Mouse (Mus musculus) 416B (cell line): ENCODE data around the gene Stfa3.

ENCODE experiments used
- DNase-seq: peaks from one replicate; pipeline ENCODE4 v3.0.0; 2011; ENCODE audit warnings: low read depth

Stfa3 gene

DNA sequence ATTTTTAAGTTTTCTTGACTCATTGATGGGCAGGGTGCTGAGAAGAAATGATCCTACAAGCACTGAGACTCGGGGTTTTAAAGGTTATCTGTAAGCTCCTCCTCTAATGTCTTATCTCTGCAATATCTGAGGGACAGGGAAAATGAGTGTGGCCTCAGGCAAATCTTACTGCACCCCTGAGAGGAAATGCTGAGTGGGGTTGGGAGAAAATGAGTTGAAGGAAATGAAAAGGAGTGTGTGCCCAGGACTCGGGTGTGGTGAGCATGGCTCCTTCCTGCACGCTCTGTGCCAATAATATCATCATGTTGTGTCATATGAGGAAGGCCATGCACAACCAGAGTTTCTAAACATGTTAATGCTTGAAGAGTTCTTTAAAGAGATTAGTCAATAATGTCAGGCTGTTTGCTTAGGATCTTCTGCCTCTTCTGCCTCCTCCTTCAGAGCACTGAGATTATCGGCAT is at the start of gene Stfa3:
TSS of gene Stfa3 (minus strand) at position 51 of the 461 bp plus-strand sequence.
- DNase-seq: peak; percentile 81

DNA sequence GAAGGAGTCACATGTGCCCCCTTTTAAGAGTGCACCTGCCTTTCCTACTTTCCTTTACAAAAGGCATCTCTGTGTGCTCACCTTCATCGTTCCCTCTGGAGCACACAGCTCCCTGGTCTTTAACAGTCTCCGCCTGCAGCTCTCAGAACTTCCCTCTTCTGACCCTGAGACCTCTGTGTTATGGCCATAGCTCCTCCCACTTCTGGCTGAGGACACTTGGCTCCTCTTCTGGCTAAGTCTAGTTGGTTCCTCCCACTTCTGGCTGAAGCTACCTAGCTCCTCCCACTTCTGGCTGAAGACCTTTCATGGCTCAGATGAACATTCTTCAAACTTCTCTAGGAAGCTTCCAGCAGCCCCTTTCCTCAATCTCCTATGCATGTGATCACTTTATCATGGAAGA is 47.1 kb upstream of the Stfa3 start:
- peak; percentile 32 for DNase-seq

DNA sequence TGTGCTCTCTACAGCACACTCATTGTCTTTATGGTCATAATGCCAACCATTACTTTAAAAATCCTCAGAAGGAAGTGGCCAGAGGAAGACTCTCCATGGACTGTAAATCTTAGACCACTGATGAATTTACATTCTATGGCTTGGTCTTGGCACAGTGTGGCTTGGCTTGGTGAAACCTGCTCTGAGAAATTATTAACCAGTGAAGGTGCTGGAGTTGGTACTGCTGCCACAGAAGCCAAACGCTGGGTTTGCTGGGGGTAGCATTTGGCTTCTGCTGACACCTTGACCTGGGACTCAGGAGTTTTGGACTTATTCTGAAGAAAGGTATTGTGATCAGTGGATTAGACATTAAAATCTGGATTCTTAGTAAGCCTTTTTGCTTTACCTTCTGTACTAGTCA is 37.2 kb upstream of the Stfa3 start:
- no peak for DNase-seq

DNA sequence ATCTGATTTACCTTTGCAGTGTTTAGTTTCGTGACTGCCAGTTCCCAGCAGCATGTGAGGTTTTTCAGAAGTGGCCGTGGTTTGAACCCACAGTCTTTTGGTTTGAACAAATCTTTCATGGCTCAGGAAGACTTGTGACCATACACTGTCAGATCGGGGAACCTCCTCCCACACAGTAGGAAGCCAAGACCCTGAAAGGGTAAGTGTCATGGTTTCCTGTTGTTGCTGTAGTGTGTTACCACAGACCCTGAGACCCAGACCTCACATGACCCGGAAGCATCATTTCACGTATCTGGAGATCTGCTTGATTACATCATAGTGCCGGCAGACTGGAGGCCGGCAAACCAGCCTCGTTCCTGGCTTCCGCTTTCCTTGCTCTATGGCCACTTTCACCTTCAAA is 21.7 kb upstream of the Stfa3 start:
- peak; percentile 96 for DNase-seq

DNA sequence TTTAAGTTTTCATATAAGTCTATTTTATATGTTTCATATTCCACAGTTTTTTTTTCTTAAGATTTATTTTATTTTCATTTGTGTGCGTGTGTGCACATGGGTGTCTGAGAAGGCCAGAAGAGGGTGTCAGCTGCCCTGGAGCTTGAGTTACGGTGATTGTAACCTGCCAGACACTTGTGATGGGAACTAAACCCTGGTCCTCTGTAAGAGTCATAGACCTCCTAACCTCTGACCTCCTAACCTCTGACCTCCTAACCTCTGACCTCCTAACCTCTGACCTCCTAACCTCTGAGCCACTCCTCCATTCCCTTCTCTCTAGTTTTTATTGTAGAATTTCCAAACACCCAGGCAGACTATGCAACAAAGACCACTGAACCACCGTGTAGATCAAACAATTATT is 20.3 kb upstream of the Stfa3 start:
- DNase-seq: no peak

DNA sequence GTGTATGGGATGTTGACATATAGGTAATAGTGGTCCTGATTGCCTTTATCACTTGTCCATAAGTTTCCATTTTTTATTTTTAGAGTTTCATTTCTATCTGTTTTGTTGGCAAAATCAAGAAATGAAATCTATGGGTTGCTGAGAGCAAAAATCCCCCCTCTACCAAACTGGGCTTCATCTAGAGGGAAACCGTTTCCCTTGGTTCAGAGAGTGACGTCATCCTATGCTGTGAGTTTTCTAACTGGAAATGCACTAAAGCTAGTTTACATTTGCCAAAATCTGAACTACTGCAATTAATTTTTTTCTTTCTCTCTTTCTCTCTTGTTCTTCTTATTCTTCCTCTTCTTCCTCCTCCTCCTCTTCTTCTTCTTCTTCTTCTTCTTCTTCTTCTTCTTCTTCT is 19.7 kb upstream of the Stfa3 start:
- DNase-seq: no peak

DNA sequence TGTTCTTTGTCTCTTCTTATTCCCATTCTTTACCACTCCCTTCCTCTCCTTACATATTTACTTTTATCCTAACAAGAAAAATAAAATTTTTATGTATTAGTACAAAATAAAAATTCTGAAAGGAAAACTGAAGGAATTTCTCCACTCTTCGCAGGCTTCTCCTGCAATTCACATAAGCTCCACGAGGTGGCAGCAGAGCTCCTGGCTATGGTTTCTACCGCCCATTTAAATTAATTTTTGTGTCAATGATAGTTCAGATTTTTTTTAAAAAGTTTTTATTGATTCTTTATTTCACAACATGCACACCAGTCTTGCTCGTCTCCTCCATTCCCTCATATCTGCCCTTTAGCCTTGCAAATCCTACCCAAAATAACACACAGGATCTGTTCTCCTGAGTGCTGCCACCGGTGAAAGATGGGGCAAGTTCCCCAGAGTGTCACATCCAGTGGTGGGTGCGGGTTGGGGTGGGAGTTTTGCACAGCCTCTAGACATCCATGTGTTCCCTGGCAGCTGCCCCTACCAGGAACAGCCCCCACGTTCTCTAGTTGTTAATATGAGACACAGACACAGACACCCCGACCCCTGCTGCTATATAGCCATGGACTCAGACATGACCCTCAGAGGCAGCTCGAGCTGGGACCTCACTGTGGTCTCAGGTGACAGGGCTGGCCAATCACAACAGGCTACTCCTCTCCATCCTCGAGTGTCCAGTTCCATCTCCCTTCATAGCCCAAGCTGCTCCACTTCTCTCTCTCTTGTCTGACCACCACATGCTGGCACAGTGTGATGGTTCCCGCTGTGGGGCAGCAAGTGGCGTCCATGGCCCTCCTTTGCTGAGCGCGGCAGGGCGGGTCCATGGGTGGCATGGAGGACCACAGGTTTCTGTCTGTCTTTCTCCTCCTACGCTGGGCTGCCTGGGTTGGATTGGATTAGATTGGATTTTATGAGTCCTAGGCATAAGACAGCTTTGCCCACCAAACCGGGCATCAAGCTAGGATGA is 18.3 kb upstream of the Stfa3 start:
- peak; percentile 32 for DNase-seq

DNA sequence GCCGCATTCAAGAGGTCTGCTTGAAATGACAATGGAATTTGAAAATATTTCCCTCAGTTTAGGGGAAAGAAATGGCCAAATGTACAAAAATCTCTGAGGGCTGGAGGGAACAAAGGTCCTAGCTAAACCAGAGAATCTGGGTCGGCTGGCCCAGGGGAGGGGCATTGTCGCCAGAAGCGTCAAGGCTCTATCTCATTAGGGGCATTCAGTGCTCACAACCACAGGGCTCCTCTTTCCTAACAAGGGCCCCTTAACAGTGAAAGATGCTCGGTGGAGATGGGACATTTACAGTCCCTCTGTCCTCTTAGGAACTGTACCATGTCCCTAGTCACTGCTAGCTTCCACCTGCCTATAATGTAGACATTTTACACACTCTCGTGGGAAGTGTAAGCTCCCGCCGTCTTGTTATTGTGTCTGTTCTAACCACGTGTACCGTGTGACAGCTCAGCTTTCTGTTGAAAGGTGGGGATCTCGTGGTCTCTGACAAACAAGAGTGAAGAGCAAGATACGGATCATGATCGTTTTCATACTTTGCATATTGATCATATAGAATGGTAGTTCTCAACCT is 16.0 kb upstream of the Stfa3 start:
- DNase-seq: no peak

DNA sequence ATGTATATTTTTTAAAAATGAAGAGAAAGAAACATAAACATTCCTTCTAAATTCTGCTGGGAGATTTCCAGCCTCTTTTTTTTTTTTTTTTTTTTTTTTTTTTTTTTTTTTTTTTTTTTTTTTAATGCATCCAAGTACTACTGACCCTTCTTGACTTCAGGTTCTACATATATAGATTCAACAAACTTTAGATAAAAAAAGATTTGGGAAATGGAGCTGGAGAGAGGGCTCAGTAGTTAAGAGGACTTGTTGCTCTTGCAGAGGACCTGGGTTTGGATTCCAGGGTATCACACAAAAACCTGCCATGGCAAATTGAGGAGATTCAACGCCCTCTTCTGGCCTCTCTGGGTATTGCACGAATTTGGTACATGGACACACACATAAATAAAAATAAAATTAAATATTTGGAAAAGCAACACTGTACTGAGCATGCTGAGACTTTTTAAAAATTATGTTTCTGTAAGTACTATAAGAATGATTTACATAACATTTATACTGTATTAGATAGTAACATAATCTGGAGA is 14.8 kb upstream of the Stfa3 start:
- peak; percentile 77 for DNase-seq

DNA sequence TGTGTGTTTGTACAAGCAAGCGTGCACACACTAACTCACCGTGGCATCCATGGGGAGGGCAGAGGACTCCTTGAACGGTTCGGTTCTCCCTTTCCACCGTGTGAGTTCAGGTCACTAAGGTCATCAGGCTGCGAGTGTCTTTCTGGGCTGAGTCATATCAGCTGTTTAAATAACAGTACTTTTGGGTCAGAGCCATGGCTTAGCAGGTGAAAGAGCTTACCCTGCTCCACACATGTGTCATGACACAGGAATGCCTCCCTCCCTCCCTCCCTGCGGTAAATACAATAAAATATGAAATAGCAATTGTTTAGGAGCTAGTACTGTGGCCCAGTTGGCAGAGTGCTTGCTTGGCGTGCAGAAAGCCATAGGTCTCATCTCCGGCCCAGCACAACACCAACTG is 14.2 kb upstream of the Stfa3 start:
- no peak for DNase-seq

DNA sequence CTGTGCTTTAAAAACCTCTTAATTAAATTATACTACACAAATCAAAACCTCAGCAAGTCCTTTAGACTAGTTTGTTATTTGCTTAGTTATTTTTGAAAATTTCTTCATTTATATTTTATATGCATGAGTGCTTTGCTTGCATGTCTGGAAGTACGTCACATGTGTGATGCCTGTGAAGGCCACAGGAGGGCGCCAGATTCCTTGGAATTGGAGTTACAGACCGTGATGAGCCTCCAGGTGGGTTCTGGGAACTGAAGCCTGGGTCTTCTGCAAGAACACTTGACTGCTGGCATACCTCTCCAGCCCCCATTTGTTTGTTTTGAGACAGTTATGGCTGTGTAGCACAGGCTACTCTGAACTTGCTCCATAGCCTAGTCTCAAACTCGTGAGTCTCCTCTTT is 13.7 kb upstream of the Stfa3 start:
- peak; percentile 42 for DNase-seq

DNA sequence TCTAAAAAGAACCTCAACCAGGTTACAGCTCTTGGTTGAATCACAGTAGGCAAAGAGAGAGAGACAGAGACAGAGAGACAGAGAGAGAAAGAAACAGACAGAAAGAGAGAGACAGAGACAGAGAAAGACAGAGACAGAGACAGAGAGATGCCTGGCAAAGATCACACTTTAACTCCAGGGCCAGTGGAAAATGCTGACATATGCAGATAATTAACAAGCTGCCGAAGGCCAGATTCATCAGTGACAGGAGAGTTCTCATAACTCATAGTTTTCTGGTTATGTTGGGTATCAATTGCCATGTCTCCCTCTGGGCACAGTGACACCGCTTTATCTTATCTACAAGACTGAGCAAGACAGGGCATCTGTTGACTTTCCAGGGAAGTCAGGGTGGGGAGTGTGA is 12.7 kb upstream of the Stfa3 start:
- no peak for DNase-seq

DNA sequence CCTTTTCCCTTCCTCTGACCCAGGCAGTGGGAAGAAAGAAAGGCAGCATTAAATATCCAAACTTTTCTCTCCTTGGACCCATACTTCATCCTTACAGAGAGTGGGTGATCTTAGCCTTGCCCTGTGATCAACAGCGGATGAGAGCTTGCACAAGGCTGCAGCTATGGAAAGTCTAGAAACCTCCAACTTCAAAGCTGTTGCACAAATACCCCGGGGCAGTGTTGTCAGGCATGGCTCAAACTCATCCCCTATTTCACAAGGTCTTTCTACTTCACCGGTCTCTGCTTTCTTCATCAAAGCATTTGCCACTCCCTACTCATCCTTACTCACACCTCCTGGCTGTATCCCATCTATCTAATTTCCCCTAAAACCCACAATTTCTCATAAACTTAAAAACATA is 10.2 kb upstream of the Stfa3 start:
- DNase-seq: peak; percentile 69

DNA sequence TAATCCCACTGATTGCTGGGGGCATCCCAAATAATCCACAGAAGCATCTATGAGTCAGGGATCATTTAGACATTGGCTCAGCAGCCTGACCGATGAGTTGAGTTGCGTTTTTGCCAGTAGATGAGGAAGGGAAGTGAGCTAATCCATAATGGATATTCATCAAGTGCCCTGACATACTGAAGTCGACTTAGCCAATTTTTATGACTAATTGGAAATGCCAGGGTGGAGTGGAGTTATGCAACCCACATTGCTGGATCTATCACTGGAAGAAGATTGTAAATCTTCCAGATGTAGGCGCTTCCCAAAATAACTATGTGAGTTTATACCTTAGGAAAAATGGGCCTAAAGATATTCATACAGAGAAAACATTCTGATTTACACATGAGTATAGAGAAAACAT is 8.9 kb upstream of the Stfa3 start:
- no peak for DNase-seq

DNA sequence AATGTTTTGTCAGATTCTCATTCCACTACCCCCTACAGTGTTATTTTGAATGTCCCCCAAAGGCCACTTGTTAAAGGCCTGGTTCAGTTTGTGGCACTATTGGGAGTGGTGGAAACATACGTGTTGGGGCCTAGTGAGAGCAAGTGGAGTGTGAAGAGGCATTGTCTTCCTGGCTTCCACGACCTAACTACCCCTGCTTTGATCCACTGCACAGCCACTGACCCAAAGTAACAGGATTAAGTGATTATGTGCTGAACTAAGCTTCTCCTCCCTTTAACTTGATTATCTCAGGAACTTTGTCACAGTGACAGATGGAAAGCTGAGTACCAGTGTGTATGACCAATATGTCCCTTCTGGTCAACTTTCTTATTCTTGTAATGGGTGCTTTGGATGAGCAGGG is 5.2 kb upstream of the Stfa3 start:
- DNase-seq: no peak

DNA sequence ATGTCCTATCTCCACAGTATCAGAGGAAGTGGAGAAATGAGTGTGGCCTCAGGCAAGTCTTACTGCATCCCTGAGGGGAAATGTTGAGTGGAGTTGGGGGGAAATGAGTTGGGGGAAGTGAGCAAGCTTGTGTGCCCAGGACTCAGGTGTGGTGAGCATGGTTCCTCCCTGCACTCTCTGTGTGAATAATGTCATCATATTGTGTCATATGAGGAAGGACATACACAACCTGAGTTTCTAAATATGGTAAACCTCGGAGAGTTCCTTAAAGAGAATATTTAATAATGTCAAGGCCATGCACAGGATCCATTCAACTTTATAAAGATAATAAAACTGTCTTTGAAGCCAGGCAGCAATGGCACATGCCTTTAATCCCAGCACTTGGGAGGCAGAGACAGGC is 34.2 kb downstream of the Stfa3 start:
- DNase-seq: peak; percentile 67

DNA sequence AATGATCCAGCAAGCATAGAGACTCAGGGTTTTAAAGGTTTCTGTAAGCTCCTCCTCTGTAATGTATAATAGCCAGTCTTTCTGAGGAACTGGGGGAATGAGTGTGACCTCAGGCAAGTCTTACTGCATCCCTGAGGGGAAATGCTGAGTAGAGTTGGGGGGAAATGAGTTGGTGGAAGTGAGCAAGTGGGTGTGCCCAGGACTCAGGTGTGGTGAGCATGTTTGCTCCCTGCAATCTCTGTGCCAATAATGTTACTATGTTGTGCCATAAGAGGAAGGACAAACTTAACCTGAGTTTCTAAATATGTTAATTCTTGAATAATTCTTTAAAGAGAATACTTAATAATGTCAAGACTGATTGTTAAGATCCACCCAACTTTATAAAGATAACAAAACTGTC is 46.8 kb downstream of the Stfa3 start, which contains the start of gene Stfa2:
TSS of gene Stfa2 (minus strand) at position 101 of the 400 bp plus-strand sequence.
- DNase-seq: peak; percentile 31
